Mouse (Mus musculus) CH12.LX (cell line): Measurements from ENCODE around the gene Gli2. TPM values are rescaled to one million over a fixed set of nuclear protein-coding genes. Genes with fewer than 3 reads are reported as not detected.

ENCODE experiments used
- DNase-seq: peaks from one replicate; pipeline ENCODE4 v3.0.0-alpha.2; 2013; ENCODE audit errors: extremely low read depth
- H3K27ac ChIP-seq: 2 replicates; pipeline ENCODE4 v1.5.1; 2012; ENCODE audit warnings: low read depth, mild to moderate bottlenecking, control low read depth, moderate library complexity; ENCODE audit not compliant: insufficient read depth
- H3K27me3 ChIP-seq: replicated peaks from 2 replicates; pipeline ENCODE3; 2012; ENCODE audit warnings: inconsistent platforms
- H3K36me3 ChIP-seq, 2 experiments: replicated peaks in 1 of 2; 2 replicates each; pipeline versions ENCODE3 to v1.6.1; 2012; ENCODE audit warnings: inconsistent platforms in 1 of 2, low read length in 1 of 2, mild to moderate bottlenecking in 1 of 2, mixed read lengths in 1 of 2, moderate library complexity in 1 of 2; ENCODE audit not compliant: control insufficient read depth in 1 of 2, insufficient read depth in 1 of 2
- H3K4me1 ChIP-seq, 2 experiments: 2 replicates each; pipeline ENCODE4 v1.6.1; 2012; ENCODE audit warnings: inconsistent platforms in 1 of 2, moderate library complexity in 1 of 2; ENCODE audit not compliant: insufficient read depth in 2 of 2, control insufficient read depth in 1 of 2
- H3K4me2 ChIP-seq: 2 replicates; pipeline ENCODE4 v1.6.1; 2012; ENCODE audit warnings: low read depth, mild to moderate bottlenecking, control low read depth; ENCODE audit not compliant: poor library complexity, insufficient read depth, severe bottlenecking
- H3K4me3 ChIP-seq, 3 experiments: fragments of 150-350 bp in 1 of 3; sonication (generic) in 1 of 3; replicated peaks in 1 of 3; 2 replicates each; pipeline versions ENCODE3 to v1.5.1; 2011 to 2012; ENCODE audit warnings: low read depth in 2 of 3, low read length in 2 of 3, mild to moderate bottlenecking in 2 of 3, moderate library complexity in 2 of 3, control low read depth in 1 of 3, improper control_type of control experiment in 1 of 3, inconsistent platforms in 1 of 3, mixed read lengths in 1 of 3; ENCODE audit not compliant: poor library complexity in 1 of 3
- H3K79me2 ChIP-seq: replicated peaks from 2 replicates; pipeline ENCODE4 v1.6.1; 2012; ENCODE audit warnings: mild to moderate bottlenecking, moderate library complexity; ENCODE audit not compliant: control insufficient read depth, poor library complexity, insufficient read depth, severe bottlenecking; ENCODE audit errors: extremely low read depth
- H3K9ac ChIP-seq: 2 replicates; pipeline ENCODE4 v1.6.1; 2012; ENCODE audit warnings: low read depth, mild to moderate bottlenecking, control low read depth, moderate library complexity; ENCODE audit not compliant: insufficient read depth
- H3K9me3 ChIP-seq: replicated peaks from 2 replicates; pipeline ENCODE3; 2012; ENCODE audit warnings: low read length, inconsistent platforms, mixed read lengths
- BHLHE40 ChIP-seq: IDR thresholded peaks from 2 replicates; pipeline ENCODE4 v1.6.1; 2011; ENCODE audit warnings: mild to moderate bottlenecking, low read depth, low read length, improper control_type of control experiment
- CTCF ChIP-seq, 2 experiments: IDR thresholded peaks in 1 of 2; conservative IDR thresholded peaks in 1 of 2; 2 replicates each; pipeline ENCODE4 v1.5.1; 2011 to 2012; ENCODE audit warnings: low read depth in 2 of 2, low read length in 2 of 2, improper control_type of control experiment in 1 of 2, inconsistent platforms in 1 of 2, mild to moderate bottlenecking in 1 of 2, moderate library complexity in 1 of 2
- ETS1 ChIP-seq: conservative IDR thresholded peaks from 2 replicates; pipeline ENCODE4 v1.6.1; 2012; ENCODE audit warnings: low read depth, mild to moderate bottlenecking, inconsistent platforms, low read length, improper control_type of control experiment, moderate library complexity
- GABPA ChIP-seq: IDR thresholded peaks from 2 replicates; pipeline ENCODE4 v1.6.1; 2012; ENCODE audit warnings: low read depth, low read length, improper control_type of control experiment, inconsistent platforms; ENCODE audit not compliant: insufficient replicate concordance
- HCFC1 ChIP-seq: IDR thresholded peaks from 2 replicates; pipeline ENCODE4 v1.6.1; 2012; ENCODE audit warnings: low read depth, mild to moderate bottlenecking, inconsistent platforms, low read length, improper control_type of control experiment
- KAT2A ChIP-seq: IDR thresholded peaks from 2 replicates; pipeline ENCODE4 v1.6.1; 2012; ENCODE audit warnings: low read length, improper control_type of control experiment, inconsistent platforms; ENCODE audit not compliant: insufficient replicate concordance
- MAFK ChIP-seq: IDR thresholded peaks from 2 replicates; pipeline ENCODE4 v1.6.1; 2011; ENCODE audit warnings: low read length, improper control_type of control experiment; ENCODE audit not compliant: insufficient replicate concordance
- MXI1 ChIP-seq: IDR thresholded peaks from 2 replicates; pipeline ENCODE4 v1.6.1; 2011; ENCODE audit warnings: mild to moderate bottlenecking, low read depth, low read length, improper control_type of control experiment
- MYC ChIP-seq: IDR thresholded peaks from 2 replicates; pipeline ENCODE4 v1.6.1; 2011; ENCODE audit warnings: low read depth, mild to moderate bottlenecking, improper control_type of control experiment, low read length
- NRF1 ChIP-seq: IDR thresholded peaks from 2 replicates; pipeline ENCODE4 v1.6.1; 2014; ENCODE audit warnings: low read depth, mild to moderate bottlenecking, inconsistent platforms, low read length, improper control_type of control experiment, moderate library complexity
- POLR2A ChIP-seq: IDR thresholded peaks from 2 replicates; pipeline ENCODE4 v1.6.1; 2011; ENCODE audit warnings: low read depth, mild to moderate bottlenecking, improper control_type of control experiment, low read length
- SIN3A ChIP-seq: IDR thresholded peaks from 2 replicates; pipeline ENCODE4 v1.6.1; 2012; ENCODE audit warnings: low read length, improper control_type of control experiment, inconsistent platforms
- TCF12 ChIP-seq: IDR thresholded peaks from 2 replicates; pipeline ENCODE4 v1.6.1; 2014; ENCODE audit warnings: low read depth, mild to moderate bottlenecking, inconsistent platforms, low read length, improper control_type of control experiment
- USF1 ChIP-seq: IDR thresholded peaks from 2 replicates; pipeline ENCODE4 v1.6.1; 2014; ENCODE audit warnings: low read depth, mild to moderate bottlenecking, inconsistent platforms, low read length, improper control_type of control experiment
- dilution Hi-C: fragments of 300-500 bp; cut with MboI; formaldehyde crosslinking; loops from 2 replicates; pipeline ENCODE4 v1.14.3; 2020; ENCODE audit warnings: low sequenced_read_pairs; ENCODE audit not compliant: extremely low pct_unique_long_range_greater_than_20kb, extremely low pct_ligation_motif_present
- in situ Hi-C: fragments of 300-500 bp; cut with MboI; formaldehyde crosslinking; loops from 3 replicates; pipeline ENCODE4 v1.14.3; 2019; ENCODE audit warnings: low sequenced_read_pairs, low pct_ligation_motif_present, low pct_unique_long_range_greater_than_20kb, mixed read lengths
- polyA plus RNA-seq: library from polyadenylated mRNA; unstranded; fragments of >175 nt; gene quantifications from 2 replicates; pipeline ENCODE4 v1.2.1, GENCODE M21; 2012; ENCODE audit warnings: low read depth; ENCODE audit not compliant: insufficient read length
- total RNA-seq, 2 experiments: library from RNA; depleted of rRNA; stranded (reverse); fragments of 300-350 nt in 1 of 2; fragments of >200 nt in 1 of 2; gene quantifications; 2 replicates each; pipeline ENCODE4 v1.2.3; 2012 to 2014

The Gli2 gene
- total and polyA plus RNA-seq, 3 experiments, result not detected

- Histone ChIP-seq H3K9ac (no peak overlapping the region), H3K27me3 (no peaks in the 10 kb centered on the region), H3K4me3 (no peak overlapping the region), H3K4me1 (no peaks in the 10 kb centered on the region), H3K4me2 (no peak overlapping the region), H3K9me3 (peaks cover 96% of the 10 kb centered on the region), H3K79me2 (no peaks in the 10 kb centered on the region), H3K27ac (no peak overlapping the region), H3K36me3 (no peaks in the 10 kb centered on the region)
- in situ Hi-C loops (no loop called here), dilution Hi-C loops (no loop called here)
- no peak for DNase-seq
- TF ChIP-seq POLR2A, result no peak
Measured at GRCm38 (mm10) chr1:119019056-119019455, 34.4 kb downstream of the Gli2 start.

GRCm38 (mm10) chr1:119016866-119017265 lies 36.6 kb downstream of the Gli2 start:
- Histone ChIP-seq H3K4me2 (no peak overlapping the region), H3K9ac (no peak overlapping the region), H3K27ac (no peak overlapping the region), H3K4me1 (no peaks in the 10 kb centered on the region), H3K79me2 (no peaks in the 10 kb centered on the region), H3K4me3 (no peak overlapping the region), H3K27me3 (no peaks in the 10 kb centered on the region), H3K9me3 (peaks cover 96% of the 10 kb centered on the region), H3K36me3 (no peaks in the 10 kb centered on the region)
- dilution Hi-C loops, result no loop called here
- in situ Hi-C loops, result no loop called here
- DNase-seq, result no peak
- TF ChIP-seq HCFC1 (no peak), MYC (no peak), KAT2A (no peak), BHLHE40 (no peak), SIN3A (no peak), MAFK (no peak), ETS1 (no peak), GABPA (no peak)

- no peak overlapping the region for H3K4me3 ChIP-seq
- H3K79me2 ChIP-seq, result no peaks in the 10 kb centered on the region
- H3K27ac ChIP-seq, result no peak overlapping the region
- no peaks in the 10 kb centered on the region for H3K27me3 ChIP-seq
- no peaks in the 10 kb centered on the region for H3K4me1 ChIP-seq
- dilution Hi-C loops (no loop called here), in situ Hi-C loops (no loop called here)
- H3K36me3 ChIP-seq, result no peaks in the 10 kb centered on the region
- H3K4me2 ChIP-seq, result no peak overlapping the region
- DNase-seq, result no peak
- no peak overlapping the region for H3K9ac ChIP-seq
- TF ChIP-seq MYC, result no peak
- TF ChIP-seq HCFC1, result no peak
- no peak for TF ChIP-seq CTCF (conservative IDR thresholded peaks at IDR 0.05 in 1 of 2, IDR thresholded peaks at IDR 0.05 in 1 of 2; ENCODE audit: low read depth in 2 of 2, low read length in 2 of 2)
- TF ChIP-seq NRF1, result no peak
- no peak for TF ChIP-seq TCF12
- TF ChIP-seq USF1, result no peak
- no peak for TF ChIP-seq MXI1
- H3K9me3 ChIP-seq, result peaks cover 96% of the 10 kb centered on the region
Measured at GRCm38 (mm10) chr1:119015108-119015507, 38.3 kb downstream of the Gli2 start.
